Mouse (Mus musculus) spleen, adult 2 months (tissue): ENCODE data around the gene Henmt1. TPM values are rescaled to one million over a fixed set of nuclear protein-coding genes. Genes with fewer than 3 reads are reported as not detected.
A peak's percentile ranks its signal among the peaks of the same experiment; 100 is the strongest.

Experiments used
- DNase-seq, 2 experiments: peaks; one replicate each; pipeline versions ENCODE4 v3.0.0 to v3.0.0-alpha.2; 2012 to 2021; ENCODE audit warnings: low spot score in 2 of 2, low read depth in 1 of 2
- H3K27ac ChIP-seq: fragments of 200-500 bp; 2 replicates; pipeline ENCODE4 v1.5.1; 2012; ENCODE audit warnings: low read length, inconsistent platforms; ENCODE audit not compliant: insufficient read depth
- H3K27me3 ChIP-seq: fragments of 200-500 bp; 2 replicates; pipeline ENCODE4 v1.6.1; 2012; ENCODE audit warnings: mild to moderate bottlenecking, moderate library complexity, low read length, inconsistent platforms; ENCODE audit not compliant: control insufficient read depth, insufficient read depth
- H3K36me3 ChIP-seq: fragments of 200-500 bp; 2 replicates; pipeline ENCODE4 v1.6.1; 2012; ENCODE audit warnings: mild to moderate bottlenecking, low read length, inconsistent platforms; ENCODE audit not compliant: control insufficient read depth, insufficient read depth
- H3K4me1 ChIP-seq: fragments of 200-500 bp; 2 replicates; pipeline ENCODE4 v1.6.1; 2011; ENCODE audit warnings: inconsistent platforms; ENCODE audit not compliant: control insufficient read depth, insufficient read depth, insufficient read length
- H3K4me3 ChIP-seq: fragments of 200-500 bp; 2 replicates; pipeline ENCODE4 v1.5.1; 2011; ENCODE audit warnings: mild to moderate bottlenecking, inconsistent platforms; ENCODE audit not compliant: insufficient read depth, insufficient read length; ENCODE audit errors: extremely low read depth
- CTCF ChIP-seq: fragments of 200-500 bp; IDR thresholded peaks from 2 replicates; pipeline ENCODE4 v1.5.1; 2011; ENCODE audit warnings: mild to moderate bottlenecking, inconsistent platforms; ENCODE audit not compliant: insufficient read depth, insufficient read length, insufficient replicate concordance; ENCODE audit errors: extremely low read depth
- POLR2A ChIP-seq: fragments of 200-500 bp; IDR thresholded peaks from 2 replicates; pipeline ENCODE4 v1.6.1; 2011; ENCODE audit warnings: low read depth, low read length, inconsistent platforms
- WGBS: fragments of 180-500 bp; shearing (Covaris S2); methylation state at CpG from one replicate; pipeline ENCODE4 v1.1.7; 2018; 5-methylcytosine and 5-hydroxymethylcytosine counted together
- polyA plus RNA-seq: library from polyadenylated mRNA; depleted of rRNA; stranded (reverse); fragments of >200 nt; gene quantifications from 2 replicates; pipeline ENCODE4 v1.2.3, GENCODE M21; 2012; rRNA removed

Henmt1 gene
- polyA plus RNA-seq: 0.33 and 0.54 TPM in 2 replicates

DNA sequence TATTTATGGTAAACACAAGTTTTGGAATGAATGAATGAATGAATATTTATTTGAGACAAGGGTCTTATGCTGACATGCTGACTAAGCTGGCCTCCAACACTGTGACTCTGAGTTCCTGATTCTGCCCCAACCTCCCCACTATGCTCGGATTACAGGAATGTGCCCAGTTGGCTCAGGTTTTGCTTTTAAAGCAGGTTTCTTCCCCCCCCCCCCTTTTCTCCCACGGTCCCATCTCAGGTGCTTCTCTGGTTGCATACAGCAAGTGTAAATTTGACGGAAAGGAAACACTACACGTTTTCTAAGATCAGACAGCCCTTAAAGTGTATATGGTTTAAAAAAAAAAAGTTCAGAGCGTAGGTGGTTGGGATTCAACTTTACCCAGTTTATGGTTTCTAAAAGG, at the start of gene Henmt1:
TSS of gene Henmt1 (plus strand) at position 301 of the 400 bp plus-strand sequence.
- Histone ChIP-seq H3K27ac (no peak within 1 kb of the TSS), H3K27me3 (no peaks in the 10 kb centered on the region), H3K4me3 (peak within 1 kb of the TSS; percentile 12; the same call in 1 of the 2 replicates), H3K36me3 (no peaks in the 10 kb centered on the region), H3K4me1 (peaks cover 3% of the 10 kb centered on the region; the same call in 1 of the 2 replicates)
- DNase-seq: no peak
- TF ChIP-seq CTCF (no peak), POLR2A (no peak)
- 77% methylated on average over 5 of the region's 5 CpGs for WGBS

DNA sequence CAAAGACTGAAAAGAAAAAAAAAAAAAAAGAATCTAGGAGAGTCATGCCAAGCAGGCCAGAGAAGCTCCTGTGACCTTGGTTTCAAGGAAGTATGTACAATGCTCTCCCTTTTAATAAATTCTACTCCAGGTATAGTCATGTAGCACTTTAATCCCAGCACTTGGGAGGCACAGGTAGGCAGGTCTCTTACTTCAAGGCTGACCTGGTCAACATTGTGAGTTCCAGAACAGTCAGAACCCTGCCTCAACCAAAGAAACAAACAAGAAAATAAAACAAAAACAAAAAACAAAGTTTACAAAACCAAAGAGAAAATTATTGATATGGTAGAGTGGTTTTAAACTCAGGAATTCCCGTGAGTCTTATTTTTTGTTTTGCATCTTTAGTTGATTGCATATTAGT, 49.8 kb upstream of the Henmt1 start, which contains the start of gene Fndc7:
TSS of gene Fndc7 (minus strand) at position 101 of the 400 bp plus-strand sequence.
- Histone ChIP-seq H3K27ac (no peak within 1 kb of the TSS), H3K27me3 (no peaks in the 10 kb centered on the region), H3K36me3 (no peaks in the 10 kb centered on the region), H3K4me3 (no peak within 1 kb of the TSS), H3K4me1 (peaks cover 14% of the 10 kb centered on the region; the same call in 1 of the 2 replicates)
- TF ChIP-seq CTCF (no peak), POLR2A (no peak)
- no peak for DNase-seq
- WGBS: 91% methylated on average over 1 of the region's 1 CpGs

DNA sequence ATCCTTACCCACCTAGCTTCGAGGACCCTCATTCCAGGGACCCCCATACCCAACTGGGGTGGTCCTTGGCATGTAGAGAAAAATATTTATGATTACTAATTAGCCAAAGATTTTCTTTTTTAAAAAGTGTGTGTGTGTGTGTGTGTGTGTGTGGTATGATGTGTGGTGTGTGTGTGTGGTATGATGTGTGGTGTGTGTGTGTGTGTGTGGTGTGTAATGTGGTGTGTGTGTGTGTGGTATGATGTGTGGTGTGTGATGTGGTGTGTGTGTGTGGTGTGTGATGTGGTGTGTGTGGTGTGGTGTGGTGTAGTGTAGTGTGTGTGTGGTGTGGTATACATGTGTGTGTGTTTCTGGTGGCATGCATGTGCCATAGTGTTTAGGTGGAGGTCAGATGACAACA, 47.6 kb upstream of the Henmt1 start:
- 77% methylated on average over 1 of the region's 1 CpGs for WGBS
- TF ChIP-seq CTCF: no peak
- TF ChIP-seq POLR2A: no peak
- no peaks in the 10 kb centered on the region for H3K27me3 ChIP-seq
- H3K27ac ChIP-seq: no peak overlapping the region
- no peak overlapping the region for H3K4me3 ChIP-seq
- no peaks in the 10 kb centered on the region for H3K36me3 ChIP-seq
- no peak for DNase-seq
- peaks cover 6% of the 10 kb centered on the region; the same call in 1 of the 2 replicates for H3K4me1 ChIP-seq

DNA sequence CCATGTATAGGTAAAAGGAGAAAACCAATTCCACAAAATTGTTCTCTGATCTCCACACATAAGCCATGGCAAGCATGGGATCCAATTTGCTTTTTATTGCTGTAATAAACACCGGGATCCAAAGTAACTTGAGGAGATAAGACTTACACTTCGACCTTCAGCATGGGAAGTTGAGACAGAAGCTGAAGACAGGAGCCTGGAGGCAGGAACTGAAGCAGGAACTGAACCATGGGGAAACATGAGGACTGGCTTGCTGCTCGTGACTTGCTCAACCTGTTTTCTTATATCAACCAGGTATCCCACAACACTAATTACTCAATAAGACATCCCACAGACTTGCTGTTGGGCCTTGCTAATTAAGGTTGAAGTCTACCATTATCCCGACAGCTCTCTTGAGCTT, 46.8 kb upstream of the Henmt1 start:
- H3K4me1 ChIP-seq: peaks cover 6% of the 10 kb centered on the region; the same call in 1 of the 2 replicates
- DNase-seq: no peak
- WGBS: 78% methylated on average over 4 of the region's 4 CpGs
- no peak overlapping the region for H3K4me3 ChIP-seq
- no peaks in the 10 kb centered on the region for H3K36me3 ChIP-seq
- TF ChIP-seq POLR2A (no peak), CTCF (no peak)
- no peaks in the 10 kb centered on the region for H3K27me3 ChIP-seq
- no peak overlapping the region for H3K27ac ChIP-seq

DNA sequence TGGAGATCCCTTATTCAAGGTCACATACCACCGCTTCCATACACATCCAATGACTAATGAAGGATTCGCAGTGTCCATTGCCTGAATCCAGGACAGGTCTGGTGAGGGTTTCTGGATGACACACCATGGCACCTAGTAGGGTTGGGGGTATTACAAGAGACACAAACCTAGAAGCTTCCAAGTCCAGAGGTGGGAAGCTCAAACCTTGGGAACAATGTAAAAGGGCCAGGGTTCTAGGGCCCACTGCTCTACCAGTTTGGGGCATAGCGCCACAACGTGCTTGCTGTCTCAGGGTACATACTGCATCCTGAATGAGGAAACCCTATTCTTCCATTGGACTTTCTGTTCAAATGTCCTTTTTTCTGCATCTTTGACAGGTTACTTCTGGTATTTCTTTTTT, 41.0 kb upstream of the Henmt1 start:
- DNase-seq: no peak
- H3K4me1 ChIP-seq: peaks cover 13% of the 10 kb centered on the region
- H3K36me3 ChIP-seq: peaks cover 6% of the 10 kb centered on the region
- TF ChIP-seq POLR2A (no peak), CTCF (no peak)
- WGBS: 93% methylated on average over 4 of the region's 4 CpGs
- 0 out of 2 replicates have a peak overlapping the region, but pooled peaks have one; percentile 27 for H3K27ac ChIP-seq
- H3K27me3 ChIP-seq: no peaks in the 10 kb centered on the region
- no peak overlapping the region for H3K4me3 ChIP-seq

DNA sequence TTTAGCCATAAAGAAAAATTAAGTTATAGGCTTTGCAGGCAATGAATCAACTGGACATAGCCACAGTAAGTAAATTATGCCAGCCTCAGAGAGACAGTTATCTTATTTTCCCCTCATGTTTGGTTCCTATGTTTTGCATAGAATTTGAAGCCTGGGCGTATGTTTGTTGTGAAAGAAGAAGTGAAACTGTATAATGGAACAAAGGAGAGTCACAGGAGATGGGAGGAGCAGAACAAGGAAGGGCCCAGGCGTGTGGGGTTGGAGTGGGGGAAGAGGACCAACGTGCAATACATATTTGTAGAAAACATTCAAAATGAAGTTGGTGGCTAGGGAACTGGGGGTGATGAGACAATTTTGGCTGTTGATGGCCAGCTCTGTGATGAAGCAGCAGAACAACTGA, 39.5 kb upstream of the Henmt1 start:
- Histone ChIP-seq H3K4me1 (peaks cover 13% of the 10 kb centered on the region), H3K4me3 (no peak overlapping the region), H3K27ac (peak overlapping the region; percentile 79), H3K27me3 (no peaks in the 10 kb centered on the region), H3K36me3 (peaks cover 16% of the 10 kb centered on the region)
- WGBS: 19% methylated on average over 3 of the region's 3 CpGs
- peak; percentile 63 to 79 for DNase-seq
- TF ChIP-seq CTCF: no peak
- no peak for TF ChIP-seq POLR2A

DNA sequence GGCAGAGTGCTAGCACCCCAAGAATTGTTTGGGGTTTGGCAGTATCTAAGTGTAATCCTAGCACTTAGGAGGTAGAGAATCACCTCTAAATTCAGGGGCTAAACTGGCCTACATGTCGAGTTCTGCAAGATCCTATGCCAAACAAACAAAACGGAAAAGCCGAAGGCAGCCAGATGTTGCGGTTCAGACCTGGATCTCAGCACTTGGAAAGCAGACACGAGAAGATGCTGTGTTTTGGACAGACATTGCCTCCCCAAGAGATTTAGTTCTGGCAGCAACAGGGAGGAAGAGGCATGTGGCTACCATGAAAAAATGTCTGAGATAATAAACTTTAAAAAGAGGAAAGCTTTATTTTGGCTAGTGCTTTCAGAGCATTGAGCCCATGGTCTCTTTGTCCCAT, 39.0 kb upstream of the Henmt1 start:
- 77% methylated on average over 5 of the region's 5 CpGs for WGBS
- H3K36me3 ChIP-seq: peaks cover 20% of the 10 kb centered on the region

More for the DNA sequence above, 39.0 kb upstream of the Henmt1 start:
- H3K27me3 ChIP-seq: no peaks in the 10 kb centered on the region
- no peak for DNase-seq
- no peak overlapping the region for H3K4me3 ChIP-seq
- peaks cover 13% of the 10 kb centered on the region for H3K4me1 ChIP-seq
- H3K27ac ChIP-seq: peak overlapping the region; percentile 79
- no peak for TF ChIP-seq CTCF
- TF ChIP-seq POLR2A: no peak
